Mouse (Mus musculus) limb, embryonic 14.5 days (tissue): ENCODE measurements around the gene Grwd1. TPM values are rescaled to one million over a fixed set of nuclear protein-coding genes. Genes with fewer than 3 reads are reported as not detected.

ENCODE experiments used
- ATAC-seq: fragments of 200-750 bp; cut with Nextera tagmentation; 2 replicates; pipeline ENCODE4 v1.8.0; 2017; ENCODE audit warnings: low read depth, moderate number of reproducible peaks, moderate TSS enrichment; ENCODE audit not compliant: low FRiP score
- DNase-seq: peaks from one replicate; pipeline ENCODE4 v3.0.0-alpha.2; 2015; ENCODE audit warnings: low spot score
- H3K27ac ChIP-seq: fragments of 300-500 bp; sonication (generic); replicated peaks from 2 replicates; pipeline ENCODE4 v1.5.1; 2014; ENCODE audit warnings: low read depth, mild to moderate bottlenecking, low read length, moderate library complexity, mixed read lengths
- H3K27me3 ChIP-seq: fragments of 300-500 bp; sonication (generic); 2 replicates; pipeline ENCODE4 v1.6.1; 2014; ENCODE audit warnings: low read length, mixed read lengths; ENCODE audit not compliant: control insufficient read depth, insufficient read depth
- H3K36me3 ChIP-seq: fragments of 300-500 bp; sonication (generic); 2 replicates; pipeline ENCODE4 v1.6.1; 2014; ENCODE audit warnings: mild to moderate bottlenecking, low read length, moderate library complexity, mixed read lengths; ENCODE audit not compliant: control insufficient read depth, insufficient read depth
- H3K4me1 ChIP-seq: fragments of 300-500 bp; sonication (generic); 2 replicates; pipeline ENCODE4 v1.6.1; 2014; ENCODE audit warnings: antibody characterized with exemption, low read length, mixed read lengths; ENCODE audit not compliant: control insufficient read depth, insufficient read depth
- H3K4me2 ChIP-seq: fragments of 300-500 bp; sonication (generic); replicated peaks from 2 replicates; pipeline ENCODE4 v1.6.1; 2014; ENCODE audit warnings: low read depth, mild to moderate bottlenecking, low read length, moderate library complexity; ENCODE audit not compliant: severe bottlenecking
- H3K4me3 ChIP-seq: fragments of 300-500 bp; sonication (generic); replicated peaks from 2 replicates; pipeline ENCODE4 v1.5.1; 2014; ENCODE audit warnings: low read length
- H3K9ac ChIP-seq: fragments of 300-500 bp; sonication (generic); 2 replicates; pipeline ENCODE4 v1.6.1; 2014; ENCODE audit warnings: mild to moderate bottlenecking, low read depth, low read length, moderate library complexity; ENCODE audit not compliant: severe bottlenecking
- H3K9me3 ChIP-seq: fragments of 300-500 bp; sonication (generic); 2 replicates; pipeline ENCODE4 v1.6.1; 2016; ENCODE audit warnings: low read length; ENCODE audit not compliant: control insufficient read depth
- POLR2A ChIP-seq: fragments of 200-500 bp; IDR thresholded peaks from 2 replicates; pipeline ENCODE4 v1.8.0; 2012; ENCODE audit warnings: inconsistent platforms, mild to moderate bottlenecking, moderate library complexity, borderline replicate concordance; ENCODE audit not compliant: insufficient read depth, insufficient read length; ENCODE audit errors: extremely low read depth
- WGBS: fragments of 180-500 bp; shearing (Covaris S2); extraction: QIAGEN DNeasy Blood & Tissue Kit; methylation state at CpG from one replicate; pipeline ENCODE4 v1.1.7; 2014; 5-methylcytosine and 5-hydroxymethylcytosine counted together
- polyA plus RNA-seq, 2 experiments: library from polyadenylated mRNA; depleted of rRNA in 1 of 2; stranded (reverse) in 1 of 2; unstranded in 1 of 2; fragments of >200 nt; fragmentation: Nextera tagmentation in 1 of 2; extraction: Ambion mirVana in 1 of 2; gene quantifications; 2 replicates each; pipeline versions ENCODE4 v1.2.1 to v1.2.3; 2012 to 2014

Gene Grwd1
- polyA plus RNA-seq, 2 experiments, result 33.7 to 62.4 TPM

GRCm38 (mm10) chr7:45833924-45834323, 3.2 kb upstream of the Grwd1 start:
- Histone ChIP-seq H3K27ac (no peak overlapping the region), H3K36me3 (peaks cover 7% of the 10 kb centered on the region), H3K9ac (peak overlapping the region; percentile 43), H3K27me3 (peaks cover 46% of the 10 kb centered on the region), H3K4me2 (peak overlapping the region; percentile 56), H3K4me1 (0 out of 2 replicates have a peak, but pooled peaks cover 5% of the 10 kb centered on the region), H3K9me3 (no peaks in the 10 kb centered on the region), H3K4me3 (peak overlapping the region; percentile 44)
- 5% methylated on average over 13 of the region's 31 CpGs for WGBS
- ATAC-seq (no peak), DNase-seq (no peak)
- TF ChIP-seq POLR2A, result no peak

- TF ChIP-seq POLR2A, result no peak
- ATAC-seq (no peak), DNase-seq (no peak)
- Histone ChIP-seq H3K36me3 (peaks cover 13% of the 10 kb centered on the region), H3K27ac (no peak overlapping the region), H3K4me1 (0 out of 2 replicates have a peak, but pooled peaks cover 5% of the 10 kb centered on the region), H3K9me3 (no peaks in the 10 kb centered on the region), H3K4me3 (peak overlapping the region; percentile 44), H3K4me2 (peak overlapping the region; percentile 56), H3K27me3 (peaks cover 46% of the 10 kb centered on the region), H3K9ac (peak overlapping the region; percentile 43)
- 0% methylated on average over 44 of the region's 86 CpGs for WGBS
These were observed 2.5 kb upstream of the Grwd1 start for GRCm38 (mm10) chr7:45833148-45833790.

GRCm38 (mm10) chr7:45832428-45832827, 1.7 kb upstream of the Grwd1 start:
- DNase-seq, result no peak
- no peak for TF ChIP-seq POLR2A
- peak overlapping the region; percentile 56 for H3K4me2 ChIP-seq
- no peaks in the 10 kb centered on the region for H3K9me3 ChIP-seq
- H3K4me1 ChIP-seq, result 0 out of 2 replicates have a peak, but pooled peaks cover 5% of the 10 kb centered on the region
- peaks cover 20% of the 10 kb centered on the region for H3K36me3 ChIP-seq
- H3K4me3 ChIP-seq, result peak overlapping the region; percentile 44
- no peak for ATAC-seq
- H3K27ac ChIP-seq, result no peak overlapping the region
- H3K27me3 ChIP-seq, result peaks cover 46% of the 10 kb centered on the region
- 0 out of 2 replicates have a peak overlapping the region, but pooled peaks have one; percentile 43 for H3K9ac ChIP-seq
- 18% methylated on average over 29 of the region's 30 CpGs for WGBS

GRCm38 (mm10) chr7:45831128-45831525, 383 bp upstream of the Grwd1 start:
- H3K4me2 ChIP-seq, result peak overlapping the region; percentile 67

GRCm38 (mm10) chr7:45826631-45827030, 4.1 kb downstream of the Grwd1 start:
- Histone ChIP-seq H3K9me3 (no peaks in the 10 kb centered on the region), H3K4me1 (0 out of 2 replicates have a peak, but pooled peaks cover 5% of the 10 kb centered on the region), H3K4me2 (no peak overlapping the region), H3K27me3 (peaks cover 6% of the 10 kb centered on the region), H3K36me3 (peaks cover 69% of the 10 kb centered on the region), H3K9ac (no peak overlapping the region), H3K4me3 (no peak overlapping the region), H3K27ac (no peak overlapping the region)
- no peak for TF ChIP-seq POLR2A
- DNase-seq (no peak), ATAC-seq (no peak)
- 91% methylated on average over 7 of the region's 7 CpGs for WGBS

More at GRCm38 (mm10) chr7:45831128-45831525, 383 bp upstream of the Grwd1 start:
- peak overlapping the region; percentile 57 for H3K4me3 ChIP-seq
- peaks cover 46% of the 10 kb centered on the region for H3K27me3 ChIP-seq
- 20% methylated on average over 5 of the region's 5 CpGs for WGBS
- DNase-seq, result no peak
- no peak for TF ChIP-seq POLR2A
- 0 out of 2 replicates have a peak, but pooled peaks cover 5% of the 10 kb centered on the region for H3K4me1 ChIP-seq
- ATAC-seq, result no peak
- H3K27ac ChIP-seq, result no peak overlapping the region
- no peak overlapping the region for H3K9ac ChIP-seq
- H3K9me3 ChIP-seq, result no peaks in the 10 kb centered on the region
- peaks cover 33% of the 10 kb centered on the region for H3K36me3 ChIP-seq

GRCm38 (mm10) chr7:45824598-45824997, 6.1 kb downstream of the Grwd1 start, which contains the start of gene Kcnj14:
Kcnj14 (minus strand) TSS chr7:45824782.
- Histone ChIP-seq H3K36me3 (peaks cover 68% of the 10 kb centered on the region), H3K9ac (no peak within 1 kb of the TSS), H3K4me3 (no peak within 1 kb of the TSS), H3K9me3 (no peaks in the 10 kb centered on the region), H3K27ac (no peak within 1 kb of the TSS), H3K4me2 (no peak within 1 kb of the TSS), H3K27me3 (no peaks in the 10 kb centered on the region), H3K4me1 (0 out of 2 replicates have a peak, but pooled peaks cover under 1% of the 10 kb centered on the region)
- TF ChIP-seq POLR2A, result no peak
- WGBS, result 76% methylated on average over 7 of the region's 7 CpGs
- no peak for DNase-seq
- no peak for ATAC-seq
